In the genomic region with DNA sequence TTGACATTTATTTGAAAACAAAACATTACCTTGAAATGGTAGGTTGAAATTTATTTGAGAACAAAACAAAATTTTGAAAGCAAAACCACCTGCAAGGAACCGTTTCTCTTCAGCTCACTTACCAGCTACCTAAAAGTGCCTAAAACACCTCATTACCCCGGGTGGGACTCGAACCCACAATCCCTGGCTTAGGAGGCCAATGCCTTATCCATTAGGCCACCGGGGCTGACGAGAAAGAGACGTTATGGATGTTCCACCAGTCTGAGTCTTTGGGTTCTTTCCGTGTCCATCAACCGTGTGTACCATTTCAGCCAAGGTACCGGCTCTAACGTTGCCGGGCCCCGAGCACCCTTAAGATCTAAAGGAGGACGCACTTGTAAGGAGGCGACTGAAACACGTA, we compare ENCODE assay signal across 8 mouse cellular contexts. TPM values are rescaled to one million over a fixed set of nuclear protein-coding genes. Genes with fewer than 3 reads are reported as not detected.
DNase-seq lines count a peak whose midpoint lies in the region; ATAC-seq and TF ChIP-seq lines count a peak whose summit lies in the region.

No protein-coding gene starts in this region.

- peak overlapping the region; percentile 68 for H3K4me3 ChIP-seq in brown adipose tissue, adult 24 weeks (ENCODE audit: insufficient read depth, low read depth, low read length)
- peak overlapping the region; percentile 74 for H3K4me3 ChIP-seq in erythroblast, embryonic 14.5 days (replicated peaks)
- peak overlapping the region; percentile 73 for H3K4me3 ChIP-seq in heart, embryonic 13.5 days
- H3K4me3 ChIP-seq in liver, embryonic 11.5 days (ENCODE audit: low read depth, low read length): peak overlapping the region; percentile 64
- H3K4me3 ChIP-seq in myocyte: peak overlapping the region; percentile 55

- DNase-seq in kidney, postnatal 10 days: peak; percentile 82
- DNase-seq in liver, embryonic 11.5 days (ENCODE audit: low spot score): peak; percentile 95
- DNase-seq in spleen, postnatal 36 days (ENCODE audit: low spot score in 2 of 2): peak; percentile 72 to 84

- TF ChIP-seq POLR2A in myocyte (IDR thresholded peaks at IDR 0.05; ENCODE audit: insufficient read length, low read depth): no peak

- peak overlapping the region; percentile 72 for H3K4me2 ChIP-seq in heart, embryonic 13.5 days
- H3K4me2 ChIP-seq in liver, embryonic 11.5 days: peak overlapping the region; percentile 96
- peak overlapping the region; percentile 84 for H3K4me2 ChIP-seq in myocyte (ENCODE audit: low read depth)

- peak overlapping the region; percentile 84 for H3K9ac ChIP-seq in heart, embryonic 13.5 days
- H3K9ac ChIP-seq in liver, embryonic 11.5 days (ENCODE audit: low read depth, low read length): peak overlapping the region; percentile 48; the same call in 1 of the 2 replicates

- under 1% methylated on average over 15 of the region's 15 CpGs for WGBS in heart, embryonic 13.5 days
- WGBS in liver, embryonic 11.5 days: under 1% methylated on average over 15 of the region's 15 CpGs

- no peaks in the 10 kb centered on the region for H3K9me3 ChIP-seq in erythroblast, embryonic 14.5 days (ENCODE audit: control insufficient read depth, low read length)
- no peaks in the 10 kb centered on the region for H3K9me3 ChIP-seq in heart, embryonic 13.5 days
- no peaks in the 10 kb centered on the region for H3K9me3 ChIP-seq in liver, embryonic 11.5 days (ENCODE audit: control insufficient read depth, low read length)

- no peak overlapping the region for H3K27ac ChIP-seq in brown adipose tissue, adult 24 weeks (replicated peaks; ENCODE audit: low read depth, low read length)
- H3K27ac ChIP-seq in heart, embryonic 13.5 days (replicated peaks): no peak overlapping the region; the same call in 1 of the 2 replicates
- no peak overlapping the region for H3K27ac ChIP-seq in liver, embryonic 11.5 days (ENCODE audit: low read depth, low read length)

- peak; percentile 12 for ATAC-seq in CD4-positive, CD25-positive, alpha-beta regulatory T cell, adult 4 months
- ATAC-seq in heart, embryonic 13.5 days (ENCODE audit: extremely low read depth, insufficient number of reproducible peaks, low FRiP score, low TSS enrichment): no peak
- peak; percentile 66 for ATAC-seq in liver, embryonic 11.5 days (replicated peaks; ENCODE audit: low FRiP score)

- H3K36me3 ChIP-seq in erythroblast, embryonic 14.5 days (ENCODE audit: control insufficient read depth): no peaks in the 10 kb centered on the region
- no peaks in the 10 kb centered on the region for H3K36me3 ChIP-seq in heart, embryonic 13.5 days
- H3K36me3 ChIP-seq in liver, embryonic 11.5 days (ENCODE audit: control insufficient read depth, insufficient read depth, low read length): no peaks in the 10 kb centered on the region
- H3K36me3 ChIP-seq in myocyte (ENCODE audit: control insufficient read depth, insufficient read depth): no peaks in the 10 kb centered on the region

- H3ac ChIP-seq in myocyte (ENCODE audit: control insufficient read depth, insufficient read length): no peak overlapping the region

- H3K79me2 ChIP-seq in myocyte (ENCODE audit: control insufficient read depth, insufficient read depth): no peaks in the 10 kb centered on the region

- peaks cover 5% of the 10 kb centered on the region for H3K4me1 ChIP-seq in brown adipose tissue, adult 24 weeks (ENCODE audit: control insufficient read depth, insufficient read depth, insufficient read length, low read length)
- H3K4me1 ChIP-seq in erythroblast, embryonic 14.5 days (ENCODE audit: control insufficient read depth): peaks cover 62% of the 10 kb centered on the region
- peaks cover 24% of the 10 kb centered on the region for H3K4me1 ChIP-seq in heart, embryonic 13.5 days
- H3K4me1 ChIP-seq in liver, embryonic 11.5 days (replicated peaks; ENCODE audit: control insufficient read depth, insufficient read depth, low read length): peaks cover 8% of the 10 kb centered on the region

- H3K27me3 ChIP-seq in erythroblast, embryonic 14.5 days (ENCODE audit: control insufficient read depth): no peaks in the 10 kb centered on the region
- no peaks in the 10 kb centered on the region for H3K27me3 ChIP-seq in heart, embryonic 13.5 days (replicated peaks)
- H3K27me3 ChIP-seq in liver, embryonic 11.5 days (replicated peaks; ENCODE audit: control insufficient read depth, insufficient read depth, low read length): no peaks in the 10 kb centered on the region
- H3K27me3 ChIP-seq in myocyte (ENCODE audit: control insufficient read depth, insufficient read depth, insufficient read length): no peaks in the 10 kb centered on the region

TF ChIP-seq in myocyte, 11 proteins besides CTCF, POLR2A, EP300 and RAD21:
- TF ChIP-seq CEBPB (IDR thresholded peaks at IDR 0.05; ENCODE audit: insufficient read depth, poor library complexity, severe bottlenecking): 0 out of 2 replicates have a peak, but pooled peaks have one; percentile 4
- TF ChIP-seq REST (IDR thresholded peaks at IDR 0.05; ENCODE audit: insufficient read depth, insufficient read length): no peak

RNA-seq across cellular contexts. Expression of gene Zfp213, which starts 15.4 kb away (rescaled TPM):
- 1 to 10 TPM; 3.4 to 4.3 TPM for polyA plus RNA-seq in CD4-positive, CD25-positive, alpha-beta regulatory T cell, adult 4 months (2017; shearing (Covaris generic))
- 3.4 and 4.6 TPM in 2 replicates for polyA plus RNA-seq in brown adipose tissue, adult 24 weeks (2012; ENCODE audit: insufficient read depth, insufficient read length, missing spikeins)
- 0.22 and 0.26 TPM in 2 replicates for polyA plus RNA-seq in erythroblast, embryonic 14.5 days (2012)
- 12.7 and 13.3 TPM in 2 replicates for polyA plus RNA-seq in heart, embryonic 13.5 days (2015; fragmentation: Nextera tagmentation; extraction: Ambion mirVana)
- polyA plus RNA-seq in liver, embryonic 11.5 days (2014; fragmentation: Nextera tagmentation; extraction: Ambion mirVana): 14.3 and 14.8 TPM in 2 replicates
- 9.9 TPM for polyA plus RNA-seq in myocyte (2012; fragmentation: generic; extraction: Trizol)

RNA-seq across cellular contexts. Expression of gene Zfp13, which starts 50.7 kb away (rescaled TPM):
- polyA plus RNA-seq in CD4-positive, CD25-positive, alpha-beta regulatory T cell, adult 4 months (2017; shearing (Covaris generic)): under 1 TPM in 1 of 2 experiments, not detected in 1; 0.38 TPM
- 1.8 and 3.7 TPM in 2 replicates for polyA plus RNA-seq in brown adipose tissue, adult 24 weeks (2012; ENCODE audit: insufficient read depth, insufficient read length, missing spikeins)
- 0.03 TPM in 1 of 2 replicates, not detected in the other for polyA plus RNA-seq in erythroblast, embryonic 14.5 days (2012)
- polyA plus RNA-seq in heart, embryonic 13.5 days (2015; fragmentation: Nextera tagmentation; extraction: Ambion mirVana): 9.2 and 9.3 TPM in 2 replicates
- 5.6 and 6.3 TPM in 2 replicates for polyA plus RNA-seq in liver, embryonic 11.5 days (2014; fragmentation: Nextera tagmentation; extraction: Ambion mirVana)
- polyA plus RNA-seq in myocyte (2012; fragmentation: generic; extraction: Trizol): 5.1 TPM

RNA-seq across cellular contexts. Expression of gene Zscan10, which starts 52.0 kb away (rescaled TPM):
- polyA plus RNA-seq in CD4-positive, CD25-positive, alpha-beta regulatory T cell, adult 4 months (2017; shearing (Covaris generic)): 1 to 10 TPM; 2.2 to 2.9 TPM
- polyA plus RNA-seq in brown adipose tissue, adult 24 weeks (2012; ENCODE audit: insufficient read depth, insufficient read length, missing spikeins): not detected in 2 replicates
- polyA plus RNA-seq in erythroblast, embryonic 14.5 days (2012): not detected in 2 replicates
- polyA plus RNA-seq in heart, embryonic 13.5 days (2015; fragmentation: Nextera tagmentation; extraction: Ambion mirVana): not detected in 2 replicates
- 0.12 and 0.25 TPM in 2 replicates for polyA plus RNA-seq in liver, embryonic 11.5 days (2014; fragmentation: Nextera tagmentation; extraction: Ambion mirVana)
- polyA plus RNA-seq in myocyte (2012; fragmentation: generic; extraction: Trizol): 0.02 TPM
